Mouse (Mus musculus) lung, adult 2 months (tissue): Measurements from ENCODE around the gene Slc4a4.

Source experiments
- CTCF ChIP-seq: fragments of 200-500 bp; IDR thresholded peaks from 2 replicates; pipeline ENCODE4 v1.5.1; 2011; ENCODE audit warnings: mild to moderate bottlenecking, low read length, control low read depth; ENCODE audit not compliant: insufficient read depth
- POLR2A ChIP-seq: fragments of 200-500 bp; IDR thresholded peaks from 2 replicates; pipeline ENCODE4 v1.6.1; 2011; ENCODE audit warnings: low read depth, mild to moderate bottlenecking, control low read depth, low read length, borderline replicate concordance; ENCODE audit errors: extremely low read depth

DNA sequence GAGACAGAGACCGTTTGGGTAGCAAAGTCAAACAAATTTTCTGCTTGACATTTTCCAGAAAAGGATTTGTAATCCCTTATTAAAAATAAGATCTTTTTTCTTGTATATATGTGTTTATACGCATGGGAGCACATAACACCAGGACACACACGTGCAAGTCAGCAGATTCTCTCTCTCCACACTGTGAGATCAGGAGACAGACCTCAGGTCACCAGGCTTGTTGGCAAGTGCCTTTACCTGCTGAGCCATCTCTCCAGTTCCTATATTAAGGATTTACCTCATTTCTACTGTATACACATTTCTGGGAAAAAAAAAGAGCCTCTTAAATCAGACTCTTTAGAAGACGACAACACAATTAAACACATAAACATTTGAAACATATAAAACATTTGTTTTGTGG, 28.4 kb upstream of the Slc4a4 start:
- TF ChIP-seq POLR2A (no peak), CTCF (no peak)
